Mouse (Mus musculus) neutrophil, adult 5-6 weeks (primary cell): ENCODE results near the gene Prokr2. TPM values are rescaled to one million over a fixed set of nuclear protein-coding genes. Genes with fewer than 3 reads are reported as not detected.
"Not testable (repeated sequence)": the region's sequence is repeated elsewhere in the genome, so short reads cannot be mapped to it uniquely, and the experiment has no call there.

ENCODE experiments used
- ATAC-seq: fragments of 151-379, 151-347 bp; 2 replicates; pipeline ENCODE4 v1.8.0; 2017; ENCODE audit warnings: mild to moderate bottlenecking, moderate TSS enrichment; ENCODE audit not compliant: insufficient number of reproducible peaks, poor library complexity, low FRiP score, severe bottlenecking; ENCODE audit errors: extremely low read depth
- total RNA-seq: library from RNA; stranded (forward); fragments of 200-1000 nt; gene quantifications from 2 replicates; pipeline ENCODE4 v1.2.3, GENCODE M21; 2017

The Prokr2 gene
- total RNA-seq, 1 experiment from 2014 or later: not detected

DNA sequence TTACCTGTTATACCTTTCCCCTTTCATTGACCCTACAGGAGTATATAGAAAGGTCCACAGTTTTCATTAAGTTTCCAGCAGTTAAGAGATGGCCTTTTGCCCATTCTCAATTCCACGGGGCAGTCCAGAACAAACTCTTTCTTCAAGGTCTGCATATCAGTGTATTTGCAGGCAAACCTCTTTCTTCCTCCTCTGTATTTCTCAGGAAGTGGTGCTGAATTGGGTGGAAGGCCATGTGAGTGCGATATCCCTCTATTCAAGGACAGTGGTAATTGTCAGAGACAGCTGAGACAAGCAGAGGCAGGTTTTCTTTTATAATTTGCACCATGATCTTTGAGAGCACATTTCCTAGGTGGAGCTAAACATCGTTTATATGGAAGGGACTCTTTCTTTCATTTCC lies 16.8 kb downstream of the Prokr2 start:
- ATAC-seq: no peak

GRCm38 (mm10) chr2:132343846-132344245 lies 41.4 kb downstream of the Prokr2 start:
- ATAC-seq: no peak

DNA sequence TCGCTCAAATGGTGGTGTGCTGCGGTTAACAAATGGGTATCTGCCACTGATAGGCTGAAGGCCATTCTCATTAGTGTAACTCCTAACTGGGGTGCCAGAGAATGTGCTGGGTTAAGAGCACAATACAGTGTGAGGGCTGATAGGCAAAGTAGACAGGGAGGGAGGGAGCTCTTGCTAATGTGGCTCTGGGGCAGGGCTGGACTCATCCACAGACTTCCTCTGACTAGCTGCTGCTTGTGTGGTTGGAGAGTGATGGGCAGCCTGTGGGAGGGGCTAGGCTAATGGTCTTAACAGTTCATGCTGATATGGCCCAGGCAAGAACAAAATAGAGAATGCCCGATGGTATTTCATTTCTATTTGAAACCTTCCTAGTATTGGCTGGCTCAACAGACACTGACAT lies 44.0 kb downstream of the Prokr2 start:
- ATAC-seq: no peak

- no peak for ATAC-seq
Observed at GRCm38 (mm10) chr2:132340350-132340749, 44.9 kb downstream of the Prokr2 start.

DNA sequence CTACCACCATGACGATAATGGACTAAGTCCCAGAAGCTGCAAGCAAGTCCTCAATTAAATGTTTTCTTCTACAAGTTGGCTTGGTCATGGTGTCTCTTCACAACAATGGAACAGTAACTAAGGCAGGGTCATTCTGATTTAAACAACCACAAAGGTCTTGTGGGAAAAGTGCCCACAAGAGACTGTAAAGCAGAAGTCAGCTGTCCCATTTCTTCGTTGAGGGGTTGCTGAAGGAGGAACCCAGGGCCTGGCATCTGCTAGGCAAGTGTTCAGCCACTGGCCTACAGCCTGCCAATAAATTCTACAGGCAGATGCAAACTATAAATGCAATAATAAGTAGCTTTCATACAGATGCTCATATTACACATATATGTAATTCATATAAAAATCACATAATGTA lies 48.0 kb downstream of the Prokr2 start:
- no peak for ATAC-seq

DNA sequence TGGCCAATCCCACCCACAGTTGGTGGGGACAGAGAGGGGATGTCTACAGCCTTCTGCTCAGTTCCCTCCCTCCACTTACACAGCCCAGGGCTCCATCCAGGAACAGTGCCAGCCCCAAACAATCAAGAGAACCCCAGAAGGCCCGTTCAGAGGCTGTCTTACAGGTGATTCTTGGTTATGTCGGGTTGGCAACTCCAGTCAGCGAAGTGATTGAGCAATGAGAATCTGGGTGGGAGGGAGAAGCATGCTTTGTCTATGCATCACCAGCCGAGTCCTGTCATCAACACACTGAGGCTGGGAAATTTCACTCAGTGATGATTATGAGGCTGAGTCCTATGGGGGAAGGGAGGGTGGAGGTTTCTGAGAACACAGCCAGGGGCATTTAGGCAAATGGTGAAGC lies 61.7 kb downstream of the Prokr2 start:
- no peak for ATAC-seq

- no peak for ATAC-seq
Observed at GRCm38 (mm10) chr2:132320516-132320915, 64.7 kb downstream of the Prokr2 start.

DNA sequence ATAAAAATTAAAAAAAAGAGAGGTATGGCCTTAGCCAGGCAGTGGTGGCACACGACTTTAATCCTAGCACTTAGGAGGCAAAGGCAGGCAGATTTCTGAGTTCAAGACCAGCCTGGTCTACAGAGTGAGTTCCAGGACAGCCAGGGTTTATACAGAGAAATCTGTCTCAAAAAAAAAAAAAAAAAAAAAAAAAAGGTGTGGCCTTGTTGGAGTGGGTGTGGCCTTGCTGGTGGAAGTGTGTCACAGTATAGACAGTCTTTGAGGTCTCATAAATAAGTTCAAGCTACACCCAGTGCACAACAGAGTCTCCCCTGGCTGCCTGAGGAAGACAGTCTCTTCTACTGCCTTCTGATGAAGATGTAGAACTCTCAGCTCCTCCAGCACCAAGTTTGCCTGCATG lies 68.1 kb downstream of the Prokr2 start:
- ATAC-seq: no peak

DNA sequence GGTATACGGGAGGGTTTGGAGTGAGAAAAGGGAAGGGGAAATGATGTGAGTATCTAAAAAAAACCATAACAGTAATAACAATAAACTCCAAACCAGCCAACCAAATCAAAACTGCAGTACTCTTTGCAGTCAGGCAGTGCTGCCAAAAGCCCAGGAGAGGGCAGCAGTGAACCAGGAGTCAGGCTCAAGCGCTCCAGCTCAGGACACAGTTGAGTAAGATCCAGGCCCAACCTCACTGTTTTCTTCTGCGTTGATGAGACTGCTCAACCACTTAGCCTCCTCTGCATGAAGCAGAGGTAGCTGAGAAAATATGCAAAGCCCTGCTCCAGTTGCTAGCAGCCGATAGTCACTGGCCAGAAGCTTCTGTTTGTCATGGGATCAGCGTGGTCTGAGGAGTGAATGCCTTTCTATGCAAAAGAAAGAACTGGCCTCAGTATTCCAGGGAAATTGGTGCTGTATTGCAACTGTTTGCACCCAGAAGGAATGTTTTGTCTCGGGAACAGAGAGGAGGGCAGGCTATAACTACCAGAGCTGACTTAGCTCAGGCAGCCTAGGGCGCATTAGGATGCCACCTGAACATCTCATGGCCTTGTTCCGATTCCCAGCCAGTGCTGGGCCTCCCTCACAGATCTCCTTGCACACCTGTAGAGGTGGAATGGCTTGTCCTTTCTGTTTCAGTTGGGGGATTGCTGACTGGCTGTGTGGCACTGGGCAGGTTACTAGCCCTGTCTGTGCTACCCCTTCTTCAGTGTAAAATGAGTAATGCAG lies 69.0 kb downstream of the Prokr2 start:
- ATAC-seq: peak; percentile 91

DNA sequence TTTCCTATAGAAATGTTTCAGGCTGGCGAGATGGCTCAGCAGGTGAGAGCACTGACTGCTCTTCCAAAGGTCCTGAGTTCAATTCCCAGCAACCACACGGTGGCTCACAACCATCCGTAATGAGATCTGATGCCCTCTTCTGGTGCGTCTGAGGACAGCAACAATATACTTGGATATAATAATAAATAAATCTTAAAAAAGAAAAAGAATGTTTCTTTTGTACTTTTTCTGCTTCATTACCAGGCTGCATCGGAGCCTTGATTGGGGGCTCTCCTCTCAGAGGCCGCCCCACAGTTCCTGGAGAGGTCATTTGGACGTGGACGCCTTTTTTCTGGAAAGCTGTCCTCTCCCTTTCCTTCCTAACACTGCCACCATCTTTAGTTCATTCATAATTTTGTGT lies 71.2 kb downstream of the Prokr2 start:
- ATAC-seq: not testable (repeated sequence)

- no peak for ATAC-seq
Observed at GRCm38 (mm10) chr2:132313568-132313967, 71.7 kb downstream of the Prokr2 start.

DNA sequence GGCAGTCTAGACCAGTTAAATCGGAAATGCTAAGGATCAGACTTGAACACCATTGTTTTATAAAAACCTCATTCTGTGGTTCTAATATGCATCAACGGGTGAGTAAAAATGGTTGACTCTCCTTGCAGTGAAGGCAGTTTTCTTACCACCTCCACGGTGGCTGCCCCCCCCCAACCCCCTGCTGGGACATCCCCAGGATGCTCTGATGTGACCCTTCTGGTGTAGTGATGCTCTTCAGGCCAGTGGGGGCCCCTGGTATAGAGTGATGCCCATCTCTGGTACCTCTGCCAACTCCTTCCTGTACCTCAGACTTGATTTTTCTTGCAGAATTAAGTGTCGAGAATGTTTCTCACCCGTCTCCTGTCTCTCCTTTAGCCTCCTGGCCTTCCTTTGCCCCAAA lies 72.6 kb downstream of the Prokr2 start:
- ATAC-seq: no peak

DNA sequence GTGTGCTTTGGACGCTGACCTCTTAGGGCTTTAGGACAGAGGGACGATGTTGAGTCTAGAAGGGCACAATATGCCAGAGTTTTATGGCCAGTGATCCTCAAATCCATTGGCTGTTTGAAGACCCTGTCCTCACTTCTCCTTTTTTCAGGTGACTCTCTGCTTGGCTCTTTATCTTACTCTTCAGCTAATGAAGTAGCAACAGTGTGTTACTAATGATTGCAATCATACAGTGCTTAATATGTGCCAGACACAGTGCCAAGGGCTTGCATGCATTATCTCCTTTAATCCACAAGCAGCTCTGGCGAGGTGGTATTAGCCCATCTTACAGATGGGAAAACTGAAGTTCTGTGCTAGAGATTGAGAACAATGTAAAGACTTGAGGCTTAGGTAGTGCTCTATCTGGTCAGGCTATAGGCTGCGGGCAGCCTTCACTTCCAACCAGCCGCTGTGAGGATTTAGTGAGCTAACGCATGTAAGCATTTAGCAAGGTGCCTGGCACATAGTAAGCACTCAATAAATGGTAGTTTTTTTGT lies 75.8 kb downstream of the Prokr2 start:
- no peak for ATAC-seq

GRCm38 (mm10) chr2:132308829-132309228 lies 76.4 kb downstream of the Prokr2 start:
- ATAC-seq: no peak

GRCm38 (mm10) chr2:132307213-132307843 lies 77.9 kb downstream of the Prokr2 start:
- no peak for ATAC-seq

- peak; percentile 44; the same call in 1 of the 2 replicates for ATAC-seq
Observed at GRCm38 (mm10) chr2:132305988-132306387, 79.3 kb downstream of the Prokr2 start.

DNA sequence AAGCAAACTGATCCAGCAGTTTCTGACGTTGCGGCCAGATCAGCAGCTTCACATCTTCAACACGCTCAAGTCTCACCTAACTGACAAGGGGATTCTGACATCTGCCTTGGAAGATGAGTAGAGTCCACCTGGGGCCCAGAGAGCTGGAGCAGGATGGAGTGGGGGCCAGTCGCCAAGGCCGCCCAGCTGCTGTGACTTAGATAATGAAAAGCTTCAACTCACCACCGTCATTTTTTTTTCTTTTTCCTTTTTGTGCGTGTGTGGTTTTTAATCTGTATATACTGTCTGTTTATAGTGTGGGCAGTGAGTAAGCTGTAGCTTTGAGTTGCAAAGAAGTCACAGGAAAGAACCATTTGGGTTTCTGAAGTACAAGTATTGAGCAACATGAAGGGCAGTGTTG lies 80.1 kb downstream of the Prokr2 start:
- no peak for ATAC-seq

- ATAC-seq: no peak
Observed at GRCm38 (mm10) chr2:132301436-132301835, 83.8 kb downstream of the Prokr2 start.

DNA sequence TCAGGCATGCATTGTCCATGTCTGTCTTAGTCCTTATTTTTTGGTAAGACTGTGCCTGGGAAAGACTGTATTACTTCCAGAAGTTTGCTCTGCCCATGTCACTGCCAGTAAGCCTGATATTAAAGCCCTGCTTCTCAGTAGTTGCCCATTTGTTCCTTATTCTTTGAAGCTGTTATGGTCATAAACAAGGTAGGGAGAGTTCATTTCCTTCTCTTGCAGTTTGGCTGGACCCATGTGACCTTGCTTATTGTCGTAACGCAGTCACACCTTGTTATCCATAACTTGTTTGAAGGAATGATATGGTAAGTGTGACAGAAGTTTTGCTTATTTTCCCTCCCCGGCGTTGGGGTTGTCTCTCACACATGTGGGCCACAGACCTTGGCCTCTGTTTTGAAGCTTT lies 87.0 kb downstream of the Prokr2 start:
- ATAC-seq: no peak

- ATAC-seq: no peak
Observed at GRCm38 (mm10) chr2:132293694-132294450, 91.4 kb downstream of the Prokr2 start.
